Mouse (Mus musculus) NIH3T3 (cell line): ENCODE data around the gene Fat3.

Source experiments
- DNase-seq: peaks from one replicate; pipeline ENCODE4 v3.0.0-alpha.2; 2012; ENCODE audit warnings: low read depth

Fat3 gene

DNA sequence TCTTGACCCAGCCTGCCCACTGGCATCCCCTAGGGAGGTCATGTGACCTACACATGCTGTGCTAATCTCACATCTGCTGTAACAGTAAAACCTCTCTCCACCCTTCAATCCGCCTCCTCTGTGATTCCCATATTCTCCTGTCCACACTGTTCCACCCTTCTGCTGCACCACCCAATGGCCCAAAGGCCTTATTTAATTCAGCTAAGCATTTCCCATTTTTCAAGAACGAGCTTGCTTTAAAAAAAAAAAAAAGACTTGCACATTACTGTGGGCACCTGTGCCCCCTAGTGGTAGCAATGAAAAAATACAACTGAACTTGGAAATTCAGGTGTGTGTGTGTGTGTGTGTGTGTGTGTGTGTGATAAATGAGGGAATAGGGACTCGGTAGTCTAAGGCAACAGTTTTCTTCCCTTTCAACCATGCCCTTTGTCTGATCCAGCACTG lies 620.9 kb downstream of the Fat3 start:
- DNase-seq = peak; percentile 61

- DNase-seq = no peak
Observed at GRCm38 (mm10) chr9:15874506-15875160, 626.5 kb downstream of the Fat3 start, which contains the start of gene Mtnr1b. Gene Mtnr1b (minus strand): TSS chr9:15874556.

DNA sequence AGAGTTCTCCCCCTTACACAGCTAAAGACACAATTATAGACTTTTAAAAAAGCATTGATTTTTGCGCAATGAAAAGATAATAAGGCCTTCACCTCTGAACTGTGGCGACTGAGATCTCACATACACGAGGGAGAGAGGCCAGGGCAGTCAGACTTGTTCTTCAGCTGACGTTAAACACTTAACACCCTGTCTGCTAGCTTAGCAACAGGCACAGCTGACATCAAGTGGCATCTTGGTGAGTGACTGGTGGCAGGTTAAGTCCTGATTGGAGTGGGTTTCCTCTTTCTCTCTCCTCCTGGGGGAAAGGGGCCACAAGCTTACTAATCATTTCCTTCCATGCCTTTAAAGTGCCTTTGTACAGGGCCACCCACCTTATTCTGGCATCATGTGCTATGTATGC lies 631.1 kb downstream of the Fat3 start:
- no peak for DNase-seq

DNA sequence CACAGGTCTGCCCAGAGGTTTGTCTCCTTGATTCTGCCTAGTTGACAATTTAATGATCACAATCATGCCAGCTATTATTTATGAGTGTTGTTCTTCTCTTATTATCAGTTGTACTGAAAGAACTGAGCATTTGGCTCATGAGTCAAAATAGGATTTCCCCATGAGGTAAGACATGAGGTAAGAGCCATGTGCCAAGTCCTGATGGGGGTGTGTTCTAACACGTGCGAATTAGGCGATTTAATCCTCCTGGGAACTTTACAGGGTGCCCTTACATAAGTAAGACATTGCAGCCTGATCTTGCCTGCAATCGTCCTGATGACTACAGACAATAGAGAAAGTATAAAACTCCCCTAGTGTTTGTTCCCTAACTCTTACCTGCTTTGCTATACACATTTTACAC lies 631.6 kb downstream of the Fat3 start:
- DNase-seq = no peak

- DNase-seq = no peak
Observed at GRCm38 (mm10) chr9:15866280-15867072, 634.6 kb downstream of the Fat3 start.

DNA sequence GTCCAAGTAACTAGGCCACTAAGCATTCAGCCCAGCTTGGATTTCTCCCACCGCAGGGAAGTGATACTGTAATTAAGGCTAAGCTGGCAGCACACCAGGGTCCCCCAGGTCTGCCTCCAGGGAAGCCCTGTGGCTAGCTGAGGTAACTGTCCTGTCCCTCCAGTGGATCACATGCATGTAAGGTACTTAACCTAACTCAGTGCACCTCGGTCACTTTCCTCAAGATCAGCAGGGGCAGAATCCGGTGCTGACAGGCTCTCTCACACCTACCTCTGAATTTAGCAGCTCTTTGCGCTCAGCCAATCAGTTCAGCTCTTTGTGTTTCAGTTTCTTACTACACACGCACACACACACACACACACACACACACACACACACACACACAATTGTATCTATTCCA lies 639.7 kb downstream of the Fat3 start:
- DNase-seq = no peak
